Mouse (Mus musculus) limb, embryonic 11.5 days (tissue): ENCODE data around the gene Zfp663. TPM values are rescaled to one million over a fixed set of nuclear protein-coding genes. Genes with fewer than 3 reads are reported as not detected.

Experiments
- ATAC-seq: fragments of 200-750 bp; cut with Nextera tagmentation; 2 replicates; pipeline ENCODE4 v1.8.0; 2017; ENCODE audit warnings: low read depth; ENCODE audit not compliant: insufficient number of reproducible peaks, low FRiP score, low TSS enrichment
- DNase-seq: peaks from one replicate; pipeline ENCODE4 v3.0.0-alpha.2; 2015; ENCODE audit warnings: low spot score
- H3K27ac ChIP-seq: fragments of 300-500 bp; sonication (generic); replicated peaks from 2 replicates; pipeline ENCODE4 v1.5.1; 2014; ENCODE audit warnings: low read depth, mild to moderate bottlenecking, low read length
- H3K27me3 ChIP-seq: fragments of 300-500 bp; sonication (generic); 2 replicates; pipeline ENCODE4 v1.6.1; 2014; ENCODE audit warnings: mild to moderate bottlenecking, low read length, mixed read lengths; ENCODE audit not compliant: control insufficient read depth, insufficient read depth
- H3K36me3 ChIP-seq: fragments of 300-500 bp; sonication (generic); 2 replicates; pipeline ENCODE4 v1.6.1; 2014; ENCODE audit warnings: mild to moderate bottlenecking, low read length, moderate library complexity, mixed read lengths; ENCODE audit not compliant: control insufficient read depth, insufficient read depth
- H3K4me1 ChIP-seq: fragments of 300-500 bp; sonication (generic); 2 replicates; pipeline ENCODE4 v1.6.1; 2014; ENCODE audit warnings: low read length, mixed read lengths; ENCODE audit not compliant: control insufficient read depth, insufficient read depth
- H3K4me2 ChIP-seq: fragments of 300-500 bp; sonication (generic); 2 replicates; pipeline ENCODE4 v1.6.1; 2014; ENCODE audit warnings: low read depth, mild to moderate bottlenecking, moderate library complexity; ENCODE audit not compliant: severe bottlenecking
- H3K4me3 ChIP-seq: fragments of 300-500 bp; sonication (generic); 2 replicates; pipeline ENCODE4 v1.5.1; 2014; ENCODE audit warnings: low read depth, low read length
- H3K9ac ChIP-seq: fragments of 300-500 bp; sonication (generic); 2 replicates; pipeline ENCODE4 v1.6.1; 2014; ENCODE audit warnings: mild to moderate bottlenecking, low read length
- H3K9me3 ChIP-seq: fragments of 300-500 bp; sonication (generic); 2 replicates; pipeline ENCODE4 v1.6.1; 2016; ENCODE audit warnings: low read length; ENCODE audit not compliant: control insufficient read depth
- WGBS: fragments of 180-500 bp; shearing (Covaris S2); extraction: QIAGEN DNeasy Blood & Tissue Kit; methylation state at CpG from one replicate; pipeline ENCODE4 v1.1.7; 2014; 5-methylcytosine and 5-hydroxymethylcytosine counted together
- polyA plus RNA-seq: library from polyadenylated mRNA; unstranded; fragments of >200 nt; fragmentation: Nextera tagmentation; extraction: Ambion mirVana; gene quantifications from 2 replicates; pipeline ENCODE4 v1.2.1, GENCODE M21; 2014

Gene Zfp663
- polyA plus RNA-seq, 1 experiment from 2014 or later, result 1.7 TPM

DNA sequence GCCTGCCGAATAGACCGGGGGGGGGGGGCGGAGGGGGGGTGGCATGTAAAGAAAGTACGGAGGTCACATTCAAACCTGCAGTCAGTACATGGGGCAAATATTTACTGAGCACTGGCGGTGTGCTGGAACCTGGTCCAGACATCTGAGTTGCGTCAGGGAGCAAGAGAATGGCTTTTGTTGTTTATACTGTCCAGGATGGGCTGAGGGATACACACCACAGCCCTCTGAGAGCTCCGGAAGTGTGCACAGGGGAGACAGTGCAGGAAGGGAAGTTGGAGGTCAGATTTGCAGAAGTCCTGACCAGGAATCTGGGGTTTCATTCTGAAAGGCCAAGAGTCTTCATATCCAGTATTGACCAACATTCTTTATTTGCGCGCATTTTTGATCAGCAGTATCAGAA, 36.4 kb upstream of the Zfp663 start:
- Histone ChIP-seq H3K4me2 (no peak overlapping the region), H3K9ac (no peak overlapping the region), H3K27ac (no peak overlapping the region), H3K9me3 (no peaks in the 10 kb centered on the region), H3K27me3 (no peaks in the 10 kb centered on the region), H3K4me3 (no peak overlapping the region), H3K4me1 (0 out of 2 replicates have a peak, but pooled peaks cover 2% of the 10 kb centered on the region), H3K36me3 (no peaks in the 10 kb centered on the region)
- 77% methylated on average over 9 of the region's 9 CpGs for WGBS
- ATAC-seq (no peak), DNase-seq (no peak)

DNA sequence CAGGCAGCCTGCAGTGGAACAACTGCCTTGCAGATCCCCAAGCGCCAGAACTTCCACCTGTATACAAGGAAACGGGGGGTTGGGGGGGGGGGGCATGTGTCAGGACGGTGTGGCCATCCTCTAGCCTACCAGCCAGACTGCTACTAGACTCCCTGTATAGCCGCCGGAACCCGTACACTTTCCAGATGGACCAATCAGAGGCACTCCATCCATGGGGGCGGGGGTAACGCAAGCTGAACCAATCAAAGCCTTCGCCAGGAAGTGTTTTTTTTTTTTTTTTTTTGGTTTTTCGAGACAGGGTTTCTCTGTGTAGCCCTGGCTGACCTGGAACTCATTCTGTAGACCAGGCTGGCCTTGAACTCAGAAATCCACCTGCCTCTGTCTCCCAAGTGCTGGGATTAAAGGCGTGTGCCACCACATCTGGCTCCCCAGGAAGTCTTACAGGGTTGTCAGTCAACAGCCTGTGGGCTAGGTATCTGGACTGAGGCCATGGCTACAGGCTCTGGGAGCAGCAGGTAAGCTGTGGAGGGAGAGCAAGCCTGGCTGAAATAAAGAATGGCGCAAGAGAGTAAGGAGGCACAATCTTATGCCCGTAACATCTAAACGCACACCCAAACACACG, 29.7 kb upstream of the Zfp663 start:
- no peak overlapping the region for H3K9ac ChIP-seq
- ATAC-seq, result peak; percentile 51; the same call in 1 of the 2 replicates
- peaks cover 19% of the 10 kb centered on the region for H3K4me1 ChIP-seq
- no peak overlapping the region for H3K27ac ChIP-seq
- H3K36me3 ChIP-seq, result no peaks in the 10 kb centered on the region
- no peak overlapping the region for H3K4me3 ChIP-seq
- H3K4me2 ChIP-seq, result no peak overlapping the region
- 58% methylated on average over 15 of the region's 15 CpGs for WGBS
- H3K9me3 ChIP-seq, result no peaks in the 10 kb centered on the region
- H3K27me3 ChIP-seq, result no peaks in the 10 kb centered on the region
- no peak for DNase-seq

DNA sequence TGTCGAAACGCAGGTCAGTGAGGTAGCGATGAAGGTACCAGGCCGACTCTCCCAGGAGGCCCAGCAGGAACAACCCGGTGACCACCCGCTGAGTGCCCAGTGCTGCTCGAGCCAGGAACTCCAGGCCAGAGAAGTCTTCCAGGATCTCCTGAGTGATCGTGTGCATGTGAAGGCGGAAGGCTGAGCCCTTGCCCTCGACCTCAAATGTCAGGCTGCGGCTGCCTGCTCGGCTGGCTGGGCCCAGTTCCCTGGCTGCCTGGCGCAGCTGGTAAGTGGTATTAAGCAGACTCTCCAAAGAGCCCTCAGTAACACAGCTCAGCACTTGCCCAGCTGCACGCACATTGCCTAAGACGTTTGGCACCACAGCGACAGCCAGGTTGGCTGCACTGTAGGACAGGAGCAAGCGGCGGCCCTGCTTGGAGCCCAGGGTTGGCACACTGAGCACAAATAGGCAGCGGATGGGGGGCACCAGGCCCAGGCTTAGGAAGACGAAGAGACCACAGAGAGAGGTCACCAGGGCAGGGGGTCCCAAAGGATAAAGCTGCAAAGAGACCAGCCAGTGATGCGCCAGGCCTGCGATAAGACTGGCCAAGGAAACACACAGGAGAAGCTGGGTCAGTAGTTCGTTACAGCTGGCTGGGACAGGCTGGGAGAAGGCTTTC, 29.1 kb upstream of the Zfp663 start:
- WGBS, result 74% methylated on average over 23 of the region's 23 CpGs
- Histone ChIP-seq H3K9me3 (no peaks in the 10 kb centered on the region), H3K4me3 (no peak overlapping the region), H3K9ac (no peak overlapping the region), H3K27me3 (no peaks in the 10 kb centered on the region), H3K27ac (peak overlapping the region; percentile 31), H3K36me3 (no peaks in the 10 kb centered on the region), H3K4me1 (peaks cover 19% of the 10 kb centered on the region), H3K4me2 (no peak overlapping the region; the same call in 1 of the 2 replicates)
- DNase-seq (no peak), ATAC-seq (no peak)

DNA sequence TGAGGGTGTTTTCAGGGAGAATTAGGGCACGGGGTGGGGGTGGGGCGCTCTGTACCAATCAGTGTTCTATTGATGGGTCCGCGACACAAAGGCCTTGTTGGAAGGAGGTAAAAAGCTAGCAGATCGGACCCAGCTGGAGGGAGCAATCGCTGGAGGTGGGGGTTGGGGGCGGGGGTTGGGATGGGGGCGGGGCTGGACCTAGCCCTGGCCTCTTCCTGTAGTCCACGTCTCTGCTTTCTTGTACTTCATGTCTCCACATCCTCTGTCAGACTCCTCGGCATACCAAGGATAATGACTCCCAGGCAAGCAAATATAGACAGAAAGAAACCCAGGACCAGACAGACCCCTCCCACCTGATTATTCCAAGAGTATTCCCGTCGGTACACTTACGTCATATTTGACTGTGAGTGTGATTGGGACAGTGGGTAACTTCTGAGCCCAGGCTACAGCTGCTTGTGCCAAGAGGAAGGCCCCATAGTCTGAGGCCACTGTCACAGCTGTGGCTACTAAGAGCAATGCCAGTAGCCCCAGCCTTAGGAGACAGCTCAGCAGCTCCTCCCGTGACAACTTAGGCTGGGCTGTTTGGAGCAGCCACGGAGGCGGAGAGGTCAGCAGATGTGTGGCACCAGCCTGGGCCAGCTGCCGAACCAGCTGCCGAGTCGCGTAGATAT, 28.4 kb upstream of the Zfp663 start:
- WGBS, result 45% methylated on average over 20 of the region's 20 CpGs
- H3K27me3 ChIP-seq, result no peaks in the 10 kb centered on the region
- peaks cover 19% of the 10 kb centered on the region for H3K4me1 ChIP-seq
- no peaks in the 10 kb centered on the region for H3K36me3 ChIP-seq
- ATAC-seq (peak; percentile 63), DNase-seq (peak; percentile 40)
- no peak overlapping the region; the same call in 1 of the 2 replicates for H3K4me2 ChIP-seq
- no peak overlapping the region for H3K9ac ChIP-seq
- no peak overlapping the region for H3K4me3 ChIP-seq
- peak overlapping the region; percentile 31 for H3K27ac ChIP-seq
- no peaks in the 10 kb centered on the region for H3K9me3 ChIP-seq

DNA sequence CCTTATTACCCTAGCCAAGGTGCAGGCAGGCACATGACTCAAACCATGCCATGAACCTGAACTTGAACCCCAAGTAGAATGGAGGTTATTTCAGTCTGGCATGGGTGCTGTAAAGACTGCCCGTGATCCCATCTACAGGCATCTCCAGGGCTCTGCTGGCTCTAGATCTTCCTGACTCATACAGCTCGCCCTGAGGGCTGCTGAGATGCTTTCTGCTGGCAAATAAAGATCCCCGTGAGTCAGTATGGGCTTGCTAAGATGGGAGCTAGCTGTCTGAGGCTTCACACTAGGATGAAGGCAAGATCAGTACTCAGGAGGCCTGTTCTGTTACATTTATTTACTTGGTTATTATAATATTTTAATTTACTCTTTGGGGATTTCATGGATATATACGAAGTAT, 23.6 kb upstream of the Zfp663 start:
- Histone ChIP-seq H3K4me1 (peaks cover 8% of the 10 kb centered on the region; the same call in 1 of the 2 replicates), H3K9ac (no peak overlapping the region), H3K27ac (no peak overlapping the region), H3K4me3 (no peak overlapping the region), H3K9me3 (no peaks in the 10 kb centered on the region), H3K27me3 (no peaks in the 10 kb centered on the region), H3K4me2 (no peak overlapping the region), H3K36me3 (no peaks in the 10 kb centered on the region)
- no peak for ATAC-seq
- 89% methylated on average over 4 of the region's 4 CpGs for WGBS
- DNase-seq, result no peak

- Histone ChIP-seq H3K27ac (no peak overlapping the region), H3K4me2 (no peak overlapping the region), H3K9ac (no peak overlapping the region), H3K4me3 (no peak overlapping the region), H3K4me1 (peaks cover 6% of the 10 kb centered on the region; the same call in 1 of the 2 replicates), H3K27me3 (no peaks in the 10 kb centered on the region), H3K36me3 (no peaks in the 10 kb centered on the region), H3K9me3 (no peaks in the 10 kb centered on the region)
- ATAC-seq (no peak), DNase-seq (peak; percentile 73)
- 14% methylated on average over 8 of the region's 8 CpGs for WGBS
Measured at GRCm38 (mm10) chr2:165391561-165391960, 23.0 kb upstream of the Zfp663 start.

GRCm38 (mm10) chr2:165389299-165389952, 20.9 kb upstream of the Zfp663 start:
- Histone ChIP-seq H3K4me3 (no peak overlapping the region), H3K36me3 (0 out of 2 replicates have a peak, but pooled peaks cover 3% of the 10 kb centered on the region), H3K4me1 (peaks cover 5% of the 10 kb centered on the region; the same call in 1 of the 2 replicates), H3K9ac (no peak overlapping the region), H3K4me2 (no peak overlapping the region), H3K9me3 (no peaks in the 10 kb centered on the region), H3K27me3 (no peaks in the 10 kb centered on the region), H3K27ac (no peak overlapping the region)
- DNase-seq (no peak), ATAC-seq (no peak)
- WGBS, result 83% methylated on average over 6 of the region's 6 CpGs

GRCm38 (mm10) chr2:165387844-165388495, 19.4 kb upstream of the Zfp663 start, which contains the start of gene Zfp334:
Gene Zfp334, minus strand, starts transcription at chr2:165388259.
- Histone ChIP-seq H3K4me3 (peak within 1 kb of the TSS; percentile 86), H3K9ac (peak within 1 kb of the TSS; percentile 93), H3K27ac (peak within 1 kb of the TSS; percentile 85), H3K27me3 (no peaks in the 10 kb centered on the region), H3K9me3 (no peaks in the 10 kb centered on the region), H3K4me1 (peaks cover 5% of the 10 kb centered on the region; the same call in 1 of the 2 replicates), H3K4me2 (peak within 1 kb of the TSS; percentile 75), H3K36me3 (peaks cover 15% of the 10 kb centered on the region)
- ATAC-seq, result peak; percentile 86
- peak; percentile 98 for DNase-seq
- WGBS, result under 1% methylated on average over 40 of the region's 40 CpGs
